Mouse (Mus musculus): ENCODE measurements around the gene Frk. TPM values are rescaled to one million over a fixed set of nuclear protein-coding genes. Genes with fewer than 3 reads are reported as not detected.

Frk gene
- 0.60 and 6.1 TPM in 2 replicates for polyA plus RNA-seq (2012; rRNA removed; ENCODE audit: low replicate concordance)

GRCm38 (mm10) chr10:34483297-34484013 is at the start of gene Frk:
Gene Frk, plus strand, starts transcription at chr10:34483399.

Other genes with a start within 250 kb of the Frk start
- 28.3 and 47.5 TPM in 2 replicates for gene Tspyl1, start 201.2 kb upstream of the Frk start, polyA plus RNA-seq (2012; rRNA removed; ENCODE audit: low replicate concordance)
- gene Tspyl4, start 186.0 kb upstream of the Frk start, polyA plus RNA-seq (2012; rRNA removed; ENCODE audit: low replicate concordance): 3.4 and 10.3 TPM in 2 replicates
- 0.04 TPM in 1 of 2 replicates, not detected in the other for gene Col10a1, start 93.4 kb upstream of the Frk start, polyA plus RNA-seq (2012; rRNA removed; ENCODE audit: low replicate concordance)
- gene Nt5dc1, start 64.8 kb upstream of the Frk start, polyA plus RNA-seq (2012; rRNA removed; ENCODE audit: low replicate concordance): 8.7 and 9.3 TPM in 2 replicates

All from subcutaneous adipose tissue, adult 2 months (tissue).